Mouse (Mus musculus) heart, embryonic 14.5 days (tissue): Measurements from ENCODE around the gene Ripor1. TPM values are rescaled to one million over a fixed set of nuclear protein-coding genes. Genes with fewer than 3 reads are reported as not detected.
"Not testable (repeated sequence)": the region's sequence is repeated elsewhere in the genome, so short reads cannot be mapped to it uniquely, and the experiment has no call there.

ENCODE experiments used
- ATAC-seq: fragments of 200-750 bp; cut with Nextera tagmentation; 2 replicates; pipeline ENCODE4 v1.8.0; 2017; ENCODE audit warnings: low read depth, moderate TSS enrichment; ENCODE audit not compliant: insufficient number of reproducible peaks, insufficient read depth, low FRiP score
- H3K27ac ChIP-seq, 2 experiments: fragments of 200-500 bp in 1 of 2; fragments of 300-500 bp in 1 of 2; sonication (generic) in 1 of 2; replicated peaks in 1 of 2; 2 replicates each; pipeline ENCODE4 v1.5.1; 2012 to 2014; ENCODE audit warnings: low read depth in 2 of 2, low read length in 2 of 2, control low read depth in 1 of 2, mild to moderate bottlenecking in 1 of 2, mixed read lengths in 1 of 2; ENCODE audit not compliant: control insufficient read depth in 1 of 2, insufficient read depth in 1 of 2
- H3K27me3 ChIP-seq: fragments of 300-500 bp; sonication (generic); 2 replicates; pipeline ENCODE4 v1.6.1; 2014; ENCODE audit warnings: mild to moderate bottlenecking, low read length, control low read depth; ENCODE audit not compliant: control insufficient read depth, insufficient read depth
- H3K36me3 ChIP-seq: fragments of 300-500 bp; sonication (generic); 2 replicates; pipeline ENCODE4 v1.6.1; 2014; ENCODE audit warnings: mild to moderate bottlenecking, control low read depth, low read length, mixed read lengths; ENCODE audit not compliant: control insufficient read depth, insufficient read depth
- H3K4me1 ChIP-seq, 2 experiments: fragments of 200-500 bp in 1 of 2; fragments of 300-500 bp in 1 of 2; sonication (generic) in 1 of 2; 2 replicates each; pipeline ENCODE4 v1.6.1; 2012 to 2014; ENCODE audit warnings: low read length in 2 of 2, control low read depth in 1 of 2, mixed read lengths in 1 of 2; ENCODE audit not compliant: control insufficient read depth in 2 of 2, insufficient read depth in 2 of 2
- H3K4me2 ChIP-seq: fragments of 300-500 bp; sonication (generic); 2 replicates; pipeline ENCODE4 v1.6.1; 2014; ENCODE audit warnings: mild to moderate bottlenecking, low read length
- H3K4me3 ChIP-seq, 2 experiments: fragments of 200-500 bp in 1 of 2; fragments of 300-500 bp in 1 of 2; sonication (generic) in 1 of 2; 2 replicates each; pipeline ENCODE4 v1.5.1; 2012 to 2014; ENCODE audit warnings: low read length in 2 of 2, mild to moderate bottlenecking in 2 of 2, control low read depth in 1 of 2, low read depth in 1 of 2, moderate library complexity in 1 of 2; ENCODE audit not compliant: control insufficient read depth in 1 of 2, insufficient read depth in 1 of 2
- H3K9ac ChIP-seq: fragments of 300-500 bp; sonication (generic); 2 replicates; pipeline ENCODE4 v1.6.1; 2014; ENCODE audit warnings: mild to moderate bottlenecking, low read length
- H3K9me3 ChIP-seq: fragments of 300-500 bp; sonication (generic); 2 replicates; pipeline ENCODE4 v1.6.1; 2016; ENCODE audit warnings: low read length, control low read depth; ENCODE audit not compliant: control insufficient read depth
- WGBS: fragments of 180-500 bp; shearing (Covaris S2); extraction: QIAGEN DNeasy Blood & Tissue Kit; methylation state at CpG from one replicate; pipeline ENCODE4 v1.1.7; 2014; 5-methylcytosine and 5-hydroxymethylcytosine counted together
- polyA plus RNA-seq: library from polyadenylated mRNA; unstranded; fragments of >200 nt; fragmentation: Nextera tagmentation; extraction: Ambion mirVana; gene quantifications from 2 replicates; pipeline ENCODE4 v1.2.1, GENCODE M21; 2014

The Ripor1 gene
- 25.7 and 25.8 TPM in 2 replicates for polyA plus RNA-seq

- Histone ChIP-seq H3K4me1 (peaks cover 14 to 23% of the 10 kb centered on the region in 2 experiments), H3K27ac (peak within 1 kb of the TSS; percentile 89 to 92), H3K4me3 (peak within 1 kb of the TSS; percentile 88 to 97), H3K9ac (peak within 1 kb of the TSS; percentile 96), H3K36me3 (no peaks in the 10 kb centered on the region), H3K27me3 (no peaks in the 10 kb centered on the region), H3K4me2 (peak within 1 kb of the TSS; percentile 89), H3K9me3 (no peaks in the 10 kb centered on the region)
- ATAC-seq: peak; percentile 73
- 0% methylated on average over 25 of the region's 42 CpGs for WGBS
Observed at GRCm38 (mm10) chr8:105604804-105605381, at the start of gene Ripor1. Gene Ripor1 (plus strand): TSS chr8:105605255.

- Histone ChIP-seq H3K9me3 (no peaks in the 10 kb centered on the region), H3K4me3 (no peak overlapping the region), H3K36me3 (peaks cover 32% of the 10 kb centered on the region), H3K27me3 (no peaks in the 10 kb centered on the region), H3K27ac (no peak overlapping the region), H3K4me2 (no peak overlapping the region), H3K4me1 (peaks cover 13 to 21% of the 10 kb centered on the region in 2 experiments; a peak in 3 of 4 replicates), H3K9ac (no peak overlapping the region)
- WGBS: 83% methylated on average over 3 of the region's 3 CpGs
- ATAC-seq: no peak
Observed at GRCm38 (mm10) chr8:105562863-105563262, 42.2 kb upstream of the Ripor1 start.

- Histone ChIP-seq H3K4me2 (peak overlapping the region; percentile 6; the same call in 1 of the 2 replicates), H3K9me3 (no peaks in the 10 kb centered on the region), H3K4me1 (peaks cover 13 to 21% of the 10 kb centered on the region in 2 experiments; a peak in 3 of 4 replicates), H3K36me3 (peaks cover 25% of the 10 kb centered on the region), H3K4me3 (no peak overlapping the region), H3K9ac (no peak overlapping the region; the same call in 1 of the 2 replicates), H3K27me3 (no peaks in the 10 kb centered on the region), H3K27ac (no peak overlapping the region)
- ATAC-seq: no peak
- WGBS: 91% methylated on average over 1 of the region's 1 CpGs
Observed at GRCm38 (mm10) chr8:105563871-105564270, 41.2 kb upstream of the Ripor1 start.

GRCm38 (mm10) chr8:105564573-105565229, 40.4 kb upstream of the Ripor1 start:
- peak overlapping the region; percentile 79 for H3K4me2 ChIP-seq
- H3K36me3 ChIP-seq: peaks cover 17% of the 10 kb centered on the region
- H3K9me3 ChIP-seq, H3K27me3 ChIP-seq, ATAC-seq: not testable (repeated sequence)
- WGBS: 77% methylated on average over 9 of the region's 9 CpGs
- peaks cover 13 to 21% of the 10 kb centered on the region in 2 experiments; a peak in 3 of 4 replicates for H3K4me1 ChIP-seq
- H3K4me3 ChIP-seq: peak overlapping the region; percentile 90 to 96
- H3K9ac ChIP-seq: peak overlapping the region; percentile 93
- H3K27ac ChIP-seq: peak overlapping the region in 1 of 2 experiments; percentile 82; a peak in 1 of 4 replicates

GRCm38 (mm10) chr8:105565401-105565881, 39.6 kb upstream of the Ripor1 start:
- H3K4me1 ChIP-seq: peaks cover 13 to 21% of the 10 kb centered on the region in 2 experiments; a peak in 3 of 4 replicates
- H3K4me2 ChIP-seq: peak overlapping the region; percentile 79
- H3K27ac ChIP-seq: peak overlapping the region; percentile 63 to 82
- peaks cover 12% of the 10 kb centered on the region for H3K36me3 ChIP-seq
- H3K4me3 ChIP-seq: peak overlapping the region; percentile 90 to 96
- H3K27me3 ChIP-seq: no peaks in the 10 kb centered on the region
- no peaks in the 10 kb centered on the region for H3K9me3 ChIP-seq
- WGBS: under 1% methylated on average over 31 of the region's 31 CpGs
- H3K9ac ChIP-seq: peak overlapping the region; percentile 93
- ATAC-seq: peak; percentile 55

- peak within 1 kb of the TSS; percentile 63 to 82 for H3K27ac ChIP-seq
Observed at GRCm38 (mm10) chr8:105565952-105566702, 38.9 kb upstream of the Ripor1 start, which contains the start of gene Atp6v0d1. Gene Atp6v0d1 (minus strand): TSS chr8:105566047.

More at GRCm38 (mm10) chr8:105565952-105566702, 38.9 kb upstream of the Ripor1 start, which contains the start of gene Atp6v0d1:
- peak; percentile 98 for ATAC-seq
- peaks cover 12% of the 10 kb centered on the region for H3K36me3 ChIP-seq
- no peaks in the 10 kb centered on the region for H3K9me3 ChIP-seq
- 3% methylated on average over 51 of the region's 53 CpGs for WGBS
- peak within 1 kb of the TSS; percentile 90 to 96 for H3K4me3 ChIP-seq
- H3K27me3 ChIP-seq: no peaks in the 10 kb centered on the region
- H3K9ac ChIP-seq: peak within 1 kb of the TSS; percentile 93
- peaks cover 13 to 21% of the 10 kb centered on the region in 2 experiments; a peak in 3 of 4 replicates for H3K4me1 ChIP-seq
- H3K4me2 ChIP-seq: peak within 1 kb of the TSS; percentile 89
